Mouse (Mus musculus) heart, embryonic 11.5 days (tissue): ENCODE data around the gene Srcin1. TPM values are rescaled to one million over a fixed set of nuclear protein-coding genes. Genes with fewer than 3 reads are reported as not detected.

ENCODE experiments used
- ATAC-seq: fragments of 200-750 bp; cut with Nextera tagmentation; replicated peaks from 2 replicates; pipeline ENCODE4 v1.8.0; 2017; ENCODE audit warnings: moderate library complexity; ENCODE audit not compliant: insufficient number of reproducible peaks, low FRiP score, low TSS enrichment
- H3K27ac ChIP-seq: fragments of 300-500 bp; sonication (generic); 2 replicates; pipeline ENCODE4 v1.5.1; 2014; ENCODE audit warnings: mild to moderate bottlenecking, low read depth, low read length
- H3K27me3 ChIP-seq: fragments of 300-500 bp; sonication (generic); 2 replicates; pipeline ENCODE4 v1.6.1; 2014; ENCODE audit warnings: mild to moderate bottlenecking, low read length, mixed read lengths; ENCODE audit not compliant: control insufficient read depth, insufficient read depth
- H3K36me3 ChIP-seq: fragments of 300-500 bp; sonication (generic); 2 replicates; pipeline ENCODE4 v1.6.1; 2014; ENCODE audit warnings: mild to moderate bottlenecking, low read length, moderate library complexity, mixed read lengths; ENCODE audit not compliant: control insufficient read depth, insufficient read depth
- H3K4me1 ChIP-seq: fragments of 300-500 bp; sonication (generic); 2 replicates; pipeline ENCODE4 v1.6.1; 2014; ENCODE audit warnings: low read length; ENCODE audit not compliant: control insufficient read depth, insufficient read depth
- H3K4me2 ChIP-seq: fragments of 300-500 bp; sonication (generic); 2 replicates; pipeline ENCODE4 v1.6.1; 2014; ENCODE audit warnings: mild to moderate bottlenecking, moderate library complexity
- H3K4me3 ChIP-seq: fragments of 300-500 bp; sonication (generic); 2 replicates; pipeline ENCODE4 v1.5.1; 2014; ENCODE audit warnings: low read depth, low read length
- H3K9ac ChIP-seq: fragments of 300-500 bp; sonication (generic); 2 replicates; pipeline ENCODE4 v1.6.1; 2014; ENCODE audit warnings: mild to moderate bottlenecking, low read depth, low read length, moderate library complexity
- H3K9me3 ChIP-seq: fragments of 300-500 bp; sonication (generic); replicated peaks from 2 replicates; pipeline ENCODE4 v1.6.1; 2016; ENCODE audit warnings: low read length; ENCODE audit not compliant: control insufficient read depth
- WGBS: fragments of 180-500 bp; shearing (Covaris S2); extraction: QIAGEN DNeasy Blood & Tissue Kit; methylation state at CpG from one replicate; pipeline ENCODE4 v1.1.7; 2014; ENCODE audit not compliant: insufficient replicate concordance; 5-methylcytosine and 5-hydroxymethylcytosine counted together
- polyA plus RNA-seq: library from polyadenylated mRNA; unstranded; fragments of >200 nt; fragmentation: Nextera tagmentation; extraction: Ambion mirVana; gene quantifications from 2 replicates; pipeline ENCODE4 v1.2.1, GENCODE M21; 2014

The Srcin1 gene
- polyA plus RNA-seq, 1 experiment from 2014 or later = 0.23 TPM

- Histone ChIP-seq H3K4me1 (peaks cover 10% of the 10 kb centered on the region; the same call in 1 of the 2 replicates), H3K4me3 (no peak overlapping the region), H3K4me2 (no peak overlapping the region), H3K36me3 (no peaks in the 10 kb centered on the region), H3K27me3 (0 out of 2 replicates have a peak, but pooled peaks cover 2% of the 10 kb centered on the region), H3K9ac (no peak overlapping the region), H3K9me3 (no peaks in the 10 kb centered on the region), H3K27ac (no peak overlapping the region)
- 36% methylated on average over 24 of the region's 24 CpGs for WGBS
- ATAC-seq = no peak
Measured at GRCm38 (mm10) chr11:97590227-97590960, 14.4 kb upstream of the Srcin1 start.

GRCm38 (mm10) chr11:97589216-97589615 is 13.2 kb upstream of the Srcin1 start:
- Histone ChIP-seq H3K4me2 (no peak overlapping the region; the same call in 1 of the 2 replicates), H3K27me3 (0 out of 2 replicates have a peak, but pooled peaks cover 4% of the 10 kb centered on the region), H3K4me3 (no peak overlapping the region), H3K9me3 (no peaks in the 10 kb centered on the region), H3K27ac (no peak overlapping the region), H3K36me3 (no peaks in the 10 kb centered on the region), H3K9ac (0 out of 2 replicates have a peak overlapping the region, but pooled peaks have one; percentile 6), H3K4me1 (peaks cover 10% of the 10 kb centered on the region; the same call in 1 of the 2 replicates)
- 6% methylated on average over 10 of the region's 10 CpGs for WGBS
- no peak for ATAC-seq

GRCm38 (mm10) chr11:97585932-97586331 is 9.9 kb upstream of the Srcin1 start:
- H3K27ac ChIP-seq = peak overlapping the region; percentile 63; the same call in 1 of the 2 replicates
- H3K9me3 ChIP-seq = no peaks in the 10 kb centered on the region
- 0 out of 2 replicates have a peak, but pooled peaks cover 4% of the 10 kb centered on the region for H3K27me3 ChIP-seq
- no peak overlapping the region for H3K4me3 ChIP-seq
- H3K9ac ChIP-seq = no peak overlapping the region
- no peaks in the 10 kb centered on the region for H3K36me3 ChIP-seq
- H3K4me2 ChIP-seq = no peak overlapping the region
- peaks cover 10% of the 10 kb centered on the region for H3K4me1 ChIP-seq
- ATAC-seq = peak; percentile 77; the same call in 1 of the 2 replicates
- 30% methylated on average over 10 of the region's 10 CpGs for WGBS

- Histone ChIP-seq H3K4me3 (no peak overlapping the region), H3K27ac (no peak overlapping the region), H3K36me3 (no peaks in the 10 kb centered on the region), H3K9me3 (no peaks in the 10 kb centered on the region), H3K9ac (no peak overlapping the region), H3K4me2 (no peak overlapping the region), H3K27me3 (peaks cover 2% of the 10 kb centered on the region; the same call in 1 of the 2 replicates), H3K4me1 (peaks cover 10% of the 10 kb centered on the region)
- WGBS = 67% methylated on average over 7 of the region's 7 CpGs
- no peak for ATAC-seq
Measured at GRCm38 (mm10) chr11:97584476-97584875, 8.5 kb upstream of the Srcin1 start.

- no peak overlapping the region for H3K27ac ChIP-seq
- no peak overlapping the region for H3K9ac ChIP-seq
- no peaks in the 10 kb centered on the region for H3K9me3 ChIP-seq
- H3K27me3 ChIP-seq = peaks cover 43% of the 10 kb centered on the region
- 21% methylated on average over 10 of the region's 10 CpGs for WGBS
- H3K4me1 ChIP-seq = peaks cover 5% of the 10 kb centered on the region
- no peak overlapping the region for H3K4me3 ChIP-seq
- H3K4me2 ChIP-seq = no peak overlapping the region
- no peak for ATAC-seq
- H3K36me3 ChIP-seq = no peaks in the 10 kb centered on the region
Measured at GRCm38 (mm10) chr11:97579088-97579857, 3.3 kb upstream of the Srcin1 start.

GRCm38 (mm10) chr11:97578286-97578685 is 2.3 kb upstream of the Srcin1 start:
- ATAC-seq = no peak
- H3K4me3 ChIP-seq = no peak overlapping the region

GRCm38 (mm10) chr11:97575638-97576037 is 348 bp downstream of the Srcin1 start:
- peaks cover 9% of the 10 kb centered on the region for H3K4me1 ChIP-seq
- peak overlapping the region; percentile 67 for H3K4me3 ChIP-seq
- H3K9ac ChIP-seq = no peak overlapping the region
- WGBS = under 1% methylated on average over 18 of the region's 18 CpGs
- no peaks in the 10 kb centered on the region for H3K9me3 ChIP-seq
- no peaks in the 10 kb centered on the region for H3K36me3 ChIP-seq
- no peak overlapping the region for H3K27ac ChIP-seq
- ATAC-seq = no peak
- H3K27me3 ChIP-seq = peaks cover 76% of the 10 kb centered on the region
- peak overlapping the region; percentile 97 for H3K4me2 ChIP-seq

More at GRCm38 (mm10) chr11:97578286-97578685, 2.3 kb upstream of the Srcin1 start:
- Histone ChIP-seq H3K9ac (no peak overlapping the region), H3K27me3 (peaks cover 53% of the 10 kb centered on the region), H3K36me3 (no peaks in the 10 kb centered on the region), H3K4me2 (no peak overlapping the region), H3K4me1 (peaks cover 9% of the 10 kb centered on the region), H3K27ac (no peak overlapping the region), H3K9me3 (no peaks in the 10 kb centered on the region)
- WGBS = 36% methylated on average over 2 of the region's 2 CpGs

GRCm38 (mm10) chr11:97575075-97575474 is 911 bp downstream of the Srcin1 start:
- H3K4me1 ChIP-seq = peaks cover 9% of the 10 kb centered on the region
- peak overlapping the region; percentile 97 for H3K4me2 ChIP-seq
- H3K27ac ChIP-seq = no peak overlapping the region
- H3K27me3 ChIP-seq = peaks cover 79% of the 10 kb centered on the region
- H3K36me3 ChIP-seq = no peaks in the 10 kb centered on the region
- peak overlapping the region; percentile 67 for H3K4me3 ChIP-seq
- H3K9ac ChIP-seq = peak overlapping the region; percentile 58
- H3K9me3 ChIP-seq = no peaks in the 10 kb centered on the region
- no peak for ATAC-seq
- WGBS = 0% methylated on average over 36 of the region's 62 CpGs
